Mouse (Mus musculus) MEL (cell line): ENCODE measurements around the gene Foxg1. TPM values are rescaled to one million over a fixed set of nuclear protein-coding genes. Genes with fewer than 3 reads are reported as not detected.

ENCODE experiments used
- DNase-seq: peaks from one replicate; pipeline ENCODE4 v3.0.0; 2011; ENCODE audit warnings: low read depth, low spot score
- H3K27ac ChIP-seq: 2 replicates; pipeline ENCODE4 v1.5.1; 2012; ENCODE audit warnings: low read depth, mild to moderate bottlenecking, control low read depth, low read length, moderate library complexity; ENCODE audit not compliant: control insufficient read depth
- H3K27me3 ChIP-seq, 2 experiments: fragments of 150-350 bp in 1 of 2; sonication (generic) in 1 of 2; 2 replicates each; pipeline ENCODE4 v1.6.1; 2012; ENCODE audit warnings: low read length in 2 of 2, mild to moderate bottlenecking in 2 of 2, improper control_type of control experiment in 1 of 2, moderate library complexity in 1 of 2; ENCODE audit not compliant: insufficient read depth in 2 of 2, control insufficient read depth in 1 of 2
- H3K36me3 ChIP-seq, 2 experiments: 2 replicates each; pipeline ENCODE4 v1.6.1; 2012 to 2014; ENCODE audit warnings: low read length in 2 of 2, improper control_type of control experiment in 1 of 2, inconsistent platforms in 1 of 2, mild to moderate bottlenecking in 1 of 2; ENCODE audit not compliant: insufficient read depth in 2 of 2, control insufficient read depth in 1 of 2
- H3K4me1 ChIP-seq, 2 experiments: fragments of 150-350 bp in 1 of 2; sonication (generic) in 1 of 2; 2 replicates each; pipeline ENCODE4 v1.6.1; 2012; ENCODE audit warnings: low read length in 2 of 2, improper control_type of control experiment in 1 of 2, mild to moderate bottlenecking in 1 of 2; ENCODE audit not compliant: insufficient read depth in 2 of 2, control insufficient read depth in 1 of 2
- H3K4me3 ChIP-seq, 2 experiments: fragments of 150-350 bp in 1 of 2; sonication (generic) in 1 of 2; 2 replicates each; pipeline ENCODE4 v1.5.1; 2012; ENCODE audit warnings: low read depth in 2 of 2, low read length in 2 of 2, mild to moderate bottlenecking in 2 of 2, moderate library complexity in 2 of 2, control low read depth in 1 of 2, improper control_type of control experiment in 1 of 2; ENCODE audit not compliant: control insufficient read depth in 1 of 2, insufficient read depth in 1 of 2
- H3K79me2 ChIP-seq: 2 replicates; pipeline ENCODE4 v1.6.1; 2012; ENCODE audit warnings: mild to moderate bottlenecking, low read length, moderate library complexity; ENCODE audit not compliant: control insufficient read depth, poor library complexity, insufficient read depth
- H3K9ac ChIP-seq: 2 replicates; pipeline ENCODE4 v1.6.1; 2012; ENCODE audit warnings: low read depth, mild to moderate bottlenecking, control low read depth, low read length, moderate library complexity; ENCODE audit not compliant: control insufficient read depth, poor library complexity, severe bottlenecking
- H3K9me3 ChIP-seq: fragments of 150-350 bp; sonication (generic); replicated peaks from 2 replicates; pipeline ENCODE4 v1.6.1; 2012; ENCODE audit warnings: mild to moderate bottlenecking, low read length, improper control_type of control experiment, moderate library complexity; ENCODE audit not compliant: insufficient read depth
- CHD1 ChIP-seq: IDR thresholded peaks from 2 replicates; pipeline ENCODE4 v1.6.1; 2012; ENCODE audit warnings: low read depth, mild to moderate bottlenecking, inconsistent platforms, low read length, improper control_type of control experiment
- CHD2 ChIP-seq: IDR thresholded peaks from 2 replicates; pipeline ENCODE4 v1.6.1; 2011; ENCODE audit warnings: low read length, improper control_type of control experiment
- E2F4 ChIP-seq: IDR thresholded peaks from 2 replicates; pipeline ENCODE4 v1.6.1; 2011; ENCODE audit warnings: low read depth, low read length, improper control_type of control experiment, borderline replicate concordance
- GATA1 ChIP-seq: IDR thresholded peaks from 2 replicates; pipeline ENCODE4 v1.6.1; 2011; ENCODE audit warnings: low read depth, low read length, improper control_type of control experiment
- KAT2A ChIP-seq: conservative IDR thresholded peaks from 2 replicates; pipeline ENCODE4 v1.6.1; 2012; ENCODE audit warnings: low read depth, low read length, improper control_type of control experiment, inconsistent platforms
- MAX ChIP-seq: IDR thresholded peaks from 2 replicates; pipeline ENCODE4 v1.6.1; 2011; ENCODE audit warnings: low read length, improper control_type of control experiment
- MXI1 ChIP-seq: IDR thresholded peaks from 2 replicates; pipeline ENCODE4 v1.6.1; 2011; ENCODE audit warnings: mild to moderate bottlenecking, low read depth, low read length, improper control_type of control experiment
- MYC ChIP-seq: IDR thresholded peaks from 2 replicates; pipeline ENCODE4 v1.6.1; 2011; ENCODE audit warnings: low read depth, mild to moderate bottlenecking, low read length, improper control_type of control experiment, moderate library complexity
- NELFE ChIP-seq: IDR thresholded peaks from 2 replicates; pipeline ENCODE4 v1.6.1; 2011; ENCODE audit warnings: low read depth, low read length, improper control_type of control experiment
- NRF1 ChIP-seq: IDR thresholded peaks from 2 replicates; pipeline ENCODE4 v1.6.1; 2014; ENCODE audit warnings: low read depth, mild to moderate bottlenecking, inconsistent platforms, low read length, improper control_type of control experiment, moderate library complexity; ENCODE audit not compliant: poor library complexity, insufficient read depth, severe bottlenecking
- RAD21 ChIP-seq: IDR thresholded peaks from 2 replicates; pipeline ENCODE4 v1.6.1; 2011; ENCODE audit warnings: mild to moderate bottlenecking, low read depth, low read length, improper control_type of control experiment
- TAL1 ChIP-seq: IDR thresholded peaks from 2 replicates; pipeline ENCODE4 v1.6.1; 2012; ENCODE audit warnings: mild to moderate bottlenecking, inconsistent platforms, low read length, moderate library complexity, mixed read lengths
- TBP ChIP-seq: IDR thresholded peaks from 2 replicates; pipeline ENCODE4 v1.8.0; 2011; ENCODE audit warnings: low read depth, low read length, improper control_type of control experiment
- ZC3H11A ChIP-seq: IDR thresholded peaks from 2 replicates; pipeline ENCODE4 v1.6.1; 2012; ENCODE audit warnings: low read depth, mild to moderate bottlenecking, inconsistent platforms, low read length, improper control_type of control experiment
- ZMIZ1 ChIP-seq: IDR thresholded peaks from 2 replicates; pipeline ENCODE4 v1.6.1; 2012; ENCODE audit warnings: low read depth, mild to moderate bottlenecking, inconsistent platforms, low read length, improper control_type of control experiment, moderate library complexity
- polyA plus RNA-seq, 2 experiments: library from polyadenylated mRNA; stranded (reverse) in 1 of 2; unstranded in 1 of 2; fragments of >175 nt in 1 of 2; fragments of >200 nt in 1 of 2; gene quantifications; 2 replicates each; pipeline versions ENCODE4 v1.2.1 to v1.2.4; 2012; ENCODE audit warnings: low replicate concordance in 2 of 2, low read depth in 1 of 2; ENCODE audit not compliant: insufficient read length in 2 of 2, insufficient read depth in 1 of 2, missing spikeins in 1 of 2
- total RNA-seq: library from RNA; depleted of rRNA; stranded (reverse); fragments of 300-350 nt; gene quantifications from 2 replicates; pipeline ENCODE4 v1.2.3, GENCODE M21; 2012; rRNA removed

Gene Foxg1
- total and polyA plus RNA-seq, 3 experiments, result not detected

GRCm38 (mm10) chr12:49417963-49418362 lies 35.5 kb downstream of the Foxg1 start:
- Histone ChIP-seq H3K27ac (no peak overlapping the region), H3K4me1 (no peaks in the 10 kb centered on the region), H3K4me3 (no peak overlapping the region), H3K9me3 (no peaks in the 10 kb centered on the region), H3K36me3 (no peaks in the 10 kb centered on the region), H3K9ac (no peak overlapping the region), H3K27me3 (no peaks in the 10 kb centered on the region), H3K79me2 (no peaks in the 10 kb centered on the region)
- TF ChIP-seq KAT2A (no peak), CHD2 (no peak), RAD21 (no peak), TAL1 (no peak), ZC3H11A (no peak), NELFE (no peak), TBP (no peak), CHD1 (no peak), GATA1 (no peak), NRF1 (no peak), E2F4 (no peak), MAX (no peak), MYC (no peak), ZMIZ1 (no peak), MXI1 (no peak)
- no peak for DNase-seq

Other genes with a start within 250 kb of the Foxg1 start
- gene Gm43517, start 2.5 kb downstream of the Foxg1 start, total RNA-seq, result not detected in 2 replicates
- not detected for gene Gm43517, start 2.5 kb downstream of the Foxg1 start, polyA plus RNA-seq